Mouse (Mus musculus) heart, embryonic 16.5 days (tissue): ENCODE measurements around the gene Snd1. TPM values are rescaled to one million over a fixed set of nuclear protein-coding genes. Genes with fewer than 3 reads are reported as not detected.

Experiments
- ATAC-seq: fragments of 200-750 bp; cut with Nextera tagmentation; replicated peaks from 2 replicates; pipeline ENCODE4 v1.8.0; 2017; ENCODE audit warnings: moderate number of reproducible peaks; ENCODE audit not compliant: insufficient read depth, low FRiP score; ENCODE audit errors: extremely low read depth
- H3K27ac ChIP-seq: fragments of 300-500 bp; sonication (generic); 2 replicates; pipeline ENCODE4 v1.5.1; 2014; ENCODE audit warnings: mild to moderate bottlenecking, low read length, control low read depth, moderate library complexity
- H3K27me3 ChIP-seq: fragments of 300-500 bp; sonication (generic); 2 replicates; pipeline ENCODE4 v1.6.1; 2014; ENCODE audit warnings: low read length, mixed read lengths; ENCODE audit not compliant: control insufficient read depth, insufficient read depth
- H3K36me3 ChIP-seq: fragments of 300-500 bp; sonication (generic); 2 replicates; pipeline ENCODE4 v1.6.1; 2014; ENCODE audit not compliant: control insufficient read depth, insufficient read depth
- H3K4me1 ChIP-seq: fragments of 300-500 bp; sonication (generic); 2 replicates; pipeline ENCODE4 v1.6.1; 2014; ENCODE audit warnings: low read length, mixed read lengths; ENCODE audit not compliant: control insufficient read depth, insufficient read depth
- H3K4me2 ChIP-seq: fragments of 300-500 bp; sonication (generic); 2 replicates; pipeline ENCODE4 v1.6.1; 2014; ENCODE audit warnings: low read depth, mild to moderate bottlenecking, control low read depth, low read length
- H3K4me3 ChIP-seq: fragments of 300-500 bp; sonication (generic); 2 replicates; pipeline ENCODE4 v1.5.1; 2014; ENCODE audit warnings: mild to moderate bottlenecking, control low read depth, low read length
- H3K9ac ChIP-seq: fragments of 300-500 bp; sonication (generic); 2 replicates; pipeline ENCODE4 v1.6.1; 2014; ENCODE audit warnings: low read length, control low read depth
- H3K9me3 ChIP-seq: fragments of 300-500 bp; sonication (generic); replicated peaks from 2 replicates; pipeline ENCODE4 v1.6.1; 2016; ENCODE audit warnings: low read length; ENCODE audit not compliant: control insufficient read depth
- WGBS: fragments of 180-500 bp; shearing (Covaris S2); extraction: QIAGEN DNeasy Blood & Tissue Kit; methylation state at CpG from one replicate; pipeline ENCODE4 v1.1.7; 2014; 5-methylcytosine and 5-hydroxymethylcytosine counted together
- polyA plus RNA-seq: library from polyadenylated mRNA; unstranded; fragments of >200 nt; fragmentation: Nextera tagmentation; extraction: Ambion mirVana; gene quantifications from 2 replicates; pipeline ENCODE4 v1.2.1, GENCODE M21; 2015

Gene Snd1
- polyA plus RNA-seq, 1 experiment from 2014 or later: 81.8 TPM

GRCm38 (mm10) chr6:28618751-28619153 is 143.8 kb downstream of the Snd1 start:
- WGBS: 12% methylated on average over 7 of the region's 7 CpGs
- Histone ChIP-seq H3K4me1 (peaks cover 42% of the 10 kb centered on the region), H3K4me2 (peak overlapping the region; percentile 22), H3K9ac (no peak overlapping the region), H3K27me3 (no peaks in the 10 kb centered on the region), H3K27ac (peak overlapping the region; percentile 76), H3K9me3 (no peaks in the 10 kb centered on the region), H3K4me3 (no peak overlapping the region), H3K36me3 (no peaks in the 10 kb centered on the region)
- peak; percentile 62 for ATAC-seq

GRCm38 (mm10) chr6:28621431-28621830 is 146.5 kb downstream of the Snd1 start:
- no peaks in the 10 kb centered on the region for H3K9me3 ChIP-seq
- H3K9ac ChIP-seq: no peak overlapping the region
- ATAC-seq: no peak
- peaks cover 3% of the 10 kb centered on the region; the same call in 1 of the 2 replicates for H3K36me3 ChIP-seq
- no peak overlapping the region for H3K27ac ChIP-seq
- 66% methylated on average over 4 of the region's 4 CpGs for WGBS
- H3K4me2 ChIP-seq: no peak overlapping the region
- H3K27me3 ChIP-seq: no peaks in the 10 kb centered on the region
- peaks cover 42% of the 10 kb centered on the region for H3K4me1 ChIP-seq
- no peak overlapping the region for H3K4me3 ChIP-seq

DNA sequence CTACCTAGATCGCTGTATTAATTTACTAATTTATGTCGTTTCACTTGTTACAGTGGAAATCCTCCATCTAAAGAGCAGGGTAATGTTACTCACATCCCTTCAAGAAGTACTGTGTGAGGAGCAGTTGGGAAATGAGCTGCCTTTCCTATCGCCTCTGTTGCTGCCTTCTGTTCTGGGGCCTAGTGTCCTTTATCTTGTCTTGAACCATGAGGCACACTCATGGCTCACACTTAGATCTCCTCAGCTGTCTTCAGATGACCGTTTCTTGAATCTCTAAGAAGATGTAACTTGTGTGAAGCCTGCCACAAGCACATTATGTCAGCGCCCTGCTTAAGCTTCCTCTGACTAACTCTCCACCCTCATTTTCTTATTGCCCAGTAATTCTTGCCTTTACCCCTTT is 147.0 kb downstream of the Snd1 start:
- Histone ChIP-seq H3K9me3 (no peaks in the 10 kb centered on the region), H3K36me3 (peaks cover 3% of the 10 kb centered on the region; the same call in 1 of the 2 replicates), H3K9ac (no peak overlapping the region), H3K4me1 (peaks cover 42% of the 10 kb centered on the region), H3K4me3 (no peak overlapping the region), H3K4me2 (no peak overlapping the region), H3K27ac (peak overlapping the region; percentile 62), H3K27me3 (no peaks in the 10 kb centered on the region)
- ATAC-seq: no peak
- 69% methylated on average over 5 of the region's 5 CpGs for WGBS

GRCm38 (mm10) chr6:28622522-28622921 is 147.6 kb downstream of the Snd1 start:
- 20% methylated on average over 6 of the region's 6 CpGs for WGBS
- Histone ChIP-seq H3K4me2 (no peak overlapping the region), H3K4me3 (no peak overlapping the region), H3K27me3 (no peaks in the 10 kb centered on the region), H3K9me3 (no peaks in the 10 kb centered on the region), H3K27ac (peak overlapping the region; percentile 62), H3K4me1 (peaks cover 42% of the 10 kb centered on the region), H3K36me3 (peaks cover 6% of the 10 kb centered on the region; the same call in 1 of the 2 replicates), H3K9ac (no peak overlapping the region)
- ATAC-seq: no peak

- no peak overlapping the region for H3K4me3 ChIP-seq
- 77% methylated on average over 3 of the region's 3 CpGs for WGBS
- no peak overlapping the region for H3K4me2 ChIP-seq
- no peaks in the 10 kb centered on the region for H3K27me3 ChIP-seq
- ATAC-seq: no peak
- peaks cover 6% of the 10 kb centered on the region; the same call in 1 of the 2 replicates for H3K36me3 ChIP-seq
- H3K9ac ChIP-seq: no peak overlapping the region
- no peaks in the 10 kb centered on the region for H3K9me3 ChIP-seq
- H3K27ac ChIP-seq: no peak overlapping the region
- H3K4me1 ChIP-seq: peaks cover 38% of the 10 kb centered on the region
Observed at GRCm38 (mm10) chr6:28622963-28623362, 148.0 kb downstream of the Snd1 start.

DNA sequence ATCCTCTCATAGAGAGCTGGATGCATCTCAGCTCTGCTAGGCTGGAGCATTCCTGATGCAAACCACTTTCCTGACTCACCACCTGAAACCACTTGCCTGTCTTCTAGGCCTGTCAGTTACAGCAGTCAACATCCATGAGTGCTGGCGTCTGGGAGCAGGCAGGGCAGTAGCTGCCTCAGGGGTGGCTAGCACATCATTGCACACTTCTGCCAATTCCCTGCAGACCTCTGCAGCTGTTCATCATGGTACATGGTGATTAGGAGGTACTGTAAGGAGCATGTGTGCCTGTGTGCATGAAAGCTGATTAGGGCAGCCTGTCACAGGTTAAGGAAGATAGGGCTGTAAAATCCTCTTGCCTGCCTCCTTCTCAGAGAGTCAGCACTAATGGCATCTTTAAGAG is 153.5 kb downstream of the Snd1 start:
- Histone ChIP-seq H3K4me1 (peaks cover 19% of the 10 kb centered on the region), H3K4me3 (no peak overlapping the region), H3K36me3 (peaks cover 6% of the 10 kb centered on the region; the same call in 1 of the 2 replicates), H3K4me2 (no peak overlapping the region), H3K9me3 (no peaks in the 10 kb centered on the region), H3K27ac (no peak overlapping the region), H3K9ac (no peak overlapping the region), H3K27me3 (no peaks in the 10 kb centered on the region)
- WGBS: 48% methylated on average over 1 of the region's 1 CpGs
- ATAC-seq: no peak

- no peak overlapping the region for H3K4me3 ChIP-seq
- no peaks in the 10 kb centered on the region for H3K27me3 ChIP-seq
- H3K4me2 ChIP-seq: no peak overlapping the region
- peaks cover 6% of the 10 kb centered on the region; the same call in 1 of the 2 replicates for H3K36me3 ChIP-seq
- H3K27ac ChIP-seq: no peak overlapping the region
- no peak overlapping the region for H3K9ac ChIP-seq
- H3K9me3 ChIP-seq: no peaks in the 10 kb centered on the region
- ATAC-seq: no peak
- H3K4me1 ChIP-seq: peaks cover 25% of the 10 kb centered on the region
- 80% methylated on average over 2 of the region's 2 CpGs for WGBS
Observed at GRCm38 (mm10) chr6:28629866-28630265, 154.9 kb downstream of the Snd1 start.

DNA sequence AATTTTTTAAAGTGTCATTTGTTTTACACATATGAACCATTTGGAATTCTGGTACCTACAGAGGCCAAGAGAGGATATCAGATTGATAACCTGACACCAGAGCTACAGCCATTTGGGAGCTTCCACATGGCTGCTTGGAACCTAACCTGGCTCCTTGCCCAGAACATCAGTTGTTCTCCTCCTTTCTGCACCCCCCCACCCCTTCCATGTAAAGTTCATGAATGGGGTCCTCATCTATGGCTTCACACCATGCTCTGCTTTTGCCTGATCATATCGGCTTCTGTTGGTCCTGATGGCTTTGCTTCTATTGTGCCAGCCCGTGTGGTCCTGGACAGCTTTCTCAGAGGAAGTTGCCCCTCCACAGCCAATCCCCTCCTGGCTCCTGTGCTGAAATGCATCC is 156.0 kb downstream of the Snd1 start:
- no peak for ATAC-seq
- H3K27ac ChIP-seq: no peak overlapping the region
- 73% methylated on average over 2 of the region's 2 CpGs for WGBS
- H3K4me3 ChIP-seq: no peak overlapping the region
- H3K36me3 ChIP-seq: peaks cover 5% of the 10 kb centered on the region; the same call in 1 of the 2 replicates
- H3K9ac ChIP-seq: no peak overlapping the region
- no peaks in the 10 kb centered on the region for H3K27me3 ChIP-seq
- H3K4me1 ChIP-seq: peaks cover 30% of the 10 kb centered on the region
- no peak overlapping the region for H3K4me2 ChIP-seq
- no peaks in the 10 kb centered on the region for H3K9me3 ChIP-seq

GRCm38 (mm10) chr6:28633120-28633519 is 158.2 kb downstream of the Snd1 start:
- ATAC-seq: peak; percentile 58; the same call in 1 of the 2 replicates
- no peak overlapping the region for H3K9ac ChIP-seq

More at GRCm38 (mm10) chr6:28633120-28633519, 158.2 kb downstream of the Snd1 start:
- Histone ChIP-seq H3K27me3 (no peaks in the 10 kb centered on the region), H3K4me2 (no peak overlapping the region), H3K4me3 (no peak overlapping the region), H3K27ac (peak overlapping the region; percentile 51; the same call in 1 of the 2 replicates), H3K4me1 (peaks cover 40% of the 10 kb centered on the region), H3K9me3 (no peaks in the 10 kb centered on the region), H3K36me3 (no peaks in the 10 kb centered on the region)
- WGBS: 29% methylated on average over 2 of the region's 2 CpGs
